Mouse (Mus musculus) midbrain, embryonic 15.5 days (tissue): Measurements from ENCODE around the gene Lamp1. TPM values are rescaled to one million over a fixed set of nuclear protein-coding genes. Genes with fewer than 3 reads are reported as not detected.

Experiments used
- ATAC-seq: fragments of 200-750 bp; cut with Nextera tagmentation; replicated peaks from 2 replicates; pipeline ENCODE4 v1.8.0; 2017; ENCODE audit warnings: moderate TSS enrichment
- H3K27ac ChIP-seq: fragments of 300-500 bp; sonication (generic); 2 replicates; pipeline ENCODE4 v1.5.1; 2015; ENCODE audit warnings: mild to moderate bottlenecking, inconsistent platforms
- H3K27me3 ChIP-seq: fragments of 300-500 bp; sonication (generic); replicated peaks from 2 replicates; pipeline ENCODE4 v1.6.1; 2015; ENCODE audit warnings: inconsistent platforms
- H3K36me3 ChIP-seq: fragments of 300-500 bp; sonication (generic); replicated peaks from 2 replicates; pipeline ENCODE4 v1.6.1; 2015; ENCODE audit warnings: inconsistent platforms
- H3K4me1 ChIP-seq: fragments of 300-500 bp; sonication (generic); 2 replicates; pipeline ENCODE4 v1.6.1; 2015; ENCODE audit warnings: inconsistent platforms
- H3K4me2 ChIP-seq: fragments of 300-500 bp; sonication (generic); 2 replicates; pipeline ENCODE4 v1.6.1; 2015; ENCODE audit warnings: inconsistent platforms, mild to moderate bottlenecking, moderate library complexity
- H3K4me3 ChIP-seq: fragments of 300-500 bp; sonication (generic); 2 replicates; pipeline ENCODE4 v1.5.1; 2015; ENCODE audit warnings: mild to moderate bottlenecking, inconsistent platforms
- H3K9ac ChIP-seq: fragments of 300-500 bp; sonication (generic); 2 replicates; pipeline ENCODE4 v1.6.1; 2015; ENCODE audit warnings: mild to moderate bottlenecking, inconsistent platforms
- H3K9me3 ChIP-seq: fragments of 300-500 bp; sonication (generic); 2 replicates; pipeline ENCODE4 v1.6.1; 2016; ENCODE audit warnings: inconsistent platforms
- WGBS: fragments of 180-500 bp; shearing (Covaris S2); methylation state at CpG from one replicate; pipeline ENCODE4 v1.1.7; 2015; ENCODE audit warnings: mixed read lengths; 5-methylcytosine and 5-hydroxymethylcytosine counted together
- polyA plus RNA-seq: library from polyadenylated mRNA; unstranded; fragments of >200 nt; fragmentation: Nextera tagmentation; extraction: Ambion mirVana; gene quantifications from 2 replicates; pipeline ENCODE4 v1.2.1, GENCODE M21; 2015

Lamp1 gene
- polyA plus RNA-seq, 1 experiment from 2014 or later, result 259 TPM

DNA sequence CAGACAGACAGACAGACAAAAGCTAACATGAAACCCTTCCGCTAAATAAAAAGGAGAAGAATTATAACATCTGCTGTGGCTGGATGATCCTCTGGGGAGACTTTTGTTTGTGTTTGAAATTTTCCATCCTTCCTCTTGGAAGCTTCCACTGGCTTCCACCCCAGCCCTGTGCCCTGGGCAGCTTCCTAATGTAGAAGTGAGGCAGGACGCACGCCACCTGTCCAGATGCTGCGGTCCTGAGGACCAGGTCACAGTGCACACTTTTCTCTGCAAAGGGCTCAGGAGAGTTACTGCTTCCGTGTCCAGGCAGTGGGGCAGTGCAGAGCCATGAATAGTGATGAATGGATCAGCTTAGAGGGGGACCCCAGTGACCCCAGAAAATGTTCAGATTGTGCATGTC is 46.4 kb downstream of the Lamp1 start:
- WGBS, result 86% methylated on average over 5 of the region's 5 CpGs

GRCm38 (mm10) chr8:13206290-13206689 is 47.3 kb downstream of the Lamp1 start:
- no peak overlapping the region for H3K9ac ChIP-seq
- H3K4me3 ChIP-seq, result no peak overlapping the region
- peaks cover 13% of the 10 kb centered on the region for H3K27me3 ChIP-seq
- no peaks in the 10 kb centered on the region for H3K4me1 ChIP-seq
- H3K4me2 ChIP-seq, result no peak overlapping the region
- H3K9me3 ChIP-seq, result no peaks in the 10 kb centered on the region
- no peak overlapping the region for H3K27ac ChIP-seq
- ATAC-seq, result no peak
- no peaks in the 10 kb centered on the region for H3K36me3 ChIP-seq
- WGBS, result 46% methylated on average over 5 of the region's 5 CpGs

More for the DNA sequence above, 46.4 kb downstream of the Lamp1 start:
- Histone ChIP-seq H3K27me3 (peaks cover 15% of the 10 kb centered on the region), H3K4me1 (peaks cover 8% of the 10 kb centered on the region), H3K4me3 (no peak overlapping the region), H3K9me3 (no peaks in the 10 kb centered on the region), H3K9ac (no peak overlapping the region), H3K27ac (no peak overlapping the region), H3K4me2 (no peak overlapping the region), H3K36me3 (no peaks in the 10 kb centered on the region)
- no peak for ATAC-seq

GRCm38 (mm10) chr8:13208627-13209355 is 49.8 kb downstream of the Lamp1 start:
- no peak overlapping the region for H3K9ac ChIP-seq
- no peak overlapping the region for H3K4me2 ChIP-seq
- H3K36me3 ChIP-seq, result no peaks in the 10 kb centered on the region
- WGBS, result 48% methylated on average over 6 of the region's 6 CpGs
- H3K4me3 ChIP-seq, result no peak overlapping the region
- H3K27ac ChIP-seq, result no peak overlapping the region
- 0 out of 2 replicates have a peak, but pooled peaks cover 8% of the 10 kb centered on the region for H3K4me1 ChIP-seq
- no peaks in the 10 kb centered on the region for H3K27me3 ChIP-seq
- no peak for ATAC-seq
- H3K9me3 ChIP-seq, result no peaks in the 10 kb centered on the region

- Histone ChIP-seq H3K4me3 (no peak overlapping the region), H3K4me1 (0 out of 2 replicates have a peak, but pooled peaks cover 10% of the 10 kb centered on the region), H3K36me3 (no peaks in the 10 kb centered on the region), H3K4me2 (no peak overlapping the region), H3K9ac (no peak overlapping the region), H3K9me3 (no peaks in the 10 kb centered on the region), H3K27me3 (no peaks in the 10 kb centered on the region), H3K27ac (no peak overlapping the region)
- 56% methylated on average over 1 of the region's 1 CpGs for WGBS
- ATAC-seq, result no peak
Measured at GRCm38 (mm10) chr8:13209770-13210169, 50.8 kb downstream of the Lamp1 start.

DNA sequence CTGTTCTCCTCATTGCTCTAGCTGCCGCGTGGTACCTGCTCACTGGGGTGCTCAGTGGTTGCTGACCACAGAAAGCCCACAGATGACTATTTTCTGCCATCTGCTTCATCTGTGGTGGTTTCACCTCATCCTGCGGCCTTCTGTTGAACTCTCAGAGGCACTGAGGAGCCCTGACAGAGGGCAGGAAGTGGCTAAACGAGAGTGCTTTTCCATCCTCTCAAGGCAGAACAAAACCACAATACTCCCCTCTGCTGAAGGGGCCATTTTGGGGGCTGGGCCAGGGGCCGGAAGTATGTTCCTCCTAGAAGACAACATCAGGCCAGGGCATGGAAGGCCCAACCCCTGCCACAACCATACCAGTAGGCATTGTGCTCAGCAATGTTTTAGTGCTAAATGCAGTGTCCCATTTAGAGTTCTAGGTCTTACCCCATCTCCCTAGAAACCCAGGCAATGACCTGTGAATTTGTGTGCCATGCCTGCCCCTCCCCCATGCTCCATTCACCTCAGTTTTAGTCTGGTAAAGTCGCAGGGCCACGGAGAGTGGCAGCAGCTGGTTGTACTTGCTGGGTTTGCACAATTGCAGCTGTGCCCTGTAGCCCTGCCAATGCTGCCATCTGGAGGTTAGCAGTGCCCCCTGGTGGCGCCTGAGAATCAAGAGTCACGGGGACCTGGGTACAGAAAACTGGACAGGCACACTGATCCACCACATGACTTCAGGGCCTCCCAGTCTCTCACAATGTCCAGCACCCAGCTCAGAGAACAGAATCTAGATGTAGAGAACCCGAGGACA is 54.7 kb downstream of the Lamp1 start:
- Histone ChIP-seq H3K27me3 (no peaks in the 10 kb centered on the region), H3K4me2 (no peak overlapping the region), H3K27ac (no peak overlapping the region), H3K36me3 (no peaks in the 10 kb centered on the region), H3K4me3 (no peak overlapping the region), H3K9me3 (no peaks in the 10 kb centered on the region), H3K4me1 (0 out of 2 replicates have a peak, but pooled peaks cover 10% of the 10 kb centered on the region), H3K9ac (no peak overlapping the region)
- WGBS, result 28% methylated on average over 10 of the region's 10 CpGs
- ATAC-seq, result peak; percentile 74

DNA sequence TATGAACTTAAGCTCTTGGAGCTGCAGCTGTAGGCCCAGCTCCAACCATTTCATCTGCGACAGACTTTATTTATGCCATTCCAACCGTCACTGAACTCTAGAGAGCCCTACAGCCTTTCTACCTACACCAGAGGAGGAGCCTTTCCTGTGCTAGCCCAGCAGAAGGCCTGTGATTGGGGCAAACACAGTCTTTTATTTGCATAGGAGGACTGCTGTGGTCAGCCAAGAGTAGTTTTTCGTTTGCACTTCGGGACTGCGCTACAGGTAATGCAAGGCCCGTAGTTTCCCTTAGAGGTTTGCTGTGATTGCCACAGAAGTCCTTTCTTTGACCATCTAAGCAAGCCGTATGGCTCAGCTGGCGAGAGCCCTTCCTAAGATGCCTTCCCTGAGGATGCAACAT is 57.4 kb downstream of the Lamp1 start:
- H3K36me3 ChIP-seq, result no peaks in the 10 kb centered on the region
- ATAC-seq, result no peak
- no peaks in the 10 kb centered on the region for H3K9me3 ChIP-seq
- no peak overlapping the region for H3K9ac ChIP-seq
- WGBS, result 75% methylated on average over 8 of the region's 8 CpGs
- 0 out of 2 replicates have a peak, but pooled peaks cover 10% of the 10 kb centered on the region for H3K4me1 ChIP-seq
- no peaks in the 10 kb centered on the region for H3K27me3 ChIP-seq
- H3K4me3 ChIP-seq, result no peak overlapping the region
- no peak overlapping the region for H3K27ac ChIP-seq
- H3K4me2 ChIP-seq, result no peak overlapping the region

- 63% methylated on average over 5 of the region's 5 CpGs for WGBS
Measured at GRCm38 (mm10) chr8:13217093-13217492, 58.1 kb downstream of the Lamp1 start.

GRCm38 (mm10) chr8:13217986-13218385 is 59.0 kb downstream of the Lamp1 start:
- H3K4me1 ChIP-seq, result 0 out of 2 replicates have a peak, but pooled peaks cover 10% of the 10 kb centered on the region
- no peak overlapping the region for H3K4me3 ChIP-seq
- no peaks in the 10 kb centered on the region for H3K36me3 ChIP-seq
- no peaks in the 10 kb centered on the region for H3K9me3 ChIP-seq
- H3K27me3 ChIP-seq, result no peaks in the 10 kb centered on the region
- H3K4me2 ChIP-seq, result no peak overlapping the region
- no peak overlapping the region for H3K9ac ChIP-seq
- no peak for ATAC-seq
- H3K27ac ChIP-seq, result no peak overlapping the region

More at GRCm38 (mm10) chr8:13217093-13217492, 58.1 kb downstream of the Lamp1 start:
- H3K9ac ChIP-seq, result no peak overlapping the region
- H3K4me1 ChIP-seq, result 0 out of 2 replicates have a peak, but pooled peaks cover 10% of the 10 kb centered on the region
- H3K27ac ChIP-seq, result no peak overlapping the region
- no peaks in the 10 kb centered on the region for H3K27me3 ChIP-seq
- H3K4me3 ChIP-seq, result no peak overlapping the region
- ATAC-seq, result no peak
- no peaks in the 10 kb centered on the region for H3K9me3 ChIP-seq
- H3K4me2 ChIP-seq, result no peak overlapping the region
- no peaks in the 10 kb centered on the region for H3K36me3 ChIP-seq

DNA sequence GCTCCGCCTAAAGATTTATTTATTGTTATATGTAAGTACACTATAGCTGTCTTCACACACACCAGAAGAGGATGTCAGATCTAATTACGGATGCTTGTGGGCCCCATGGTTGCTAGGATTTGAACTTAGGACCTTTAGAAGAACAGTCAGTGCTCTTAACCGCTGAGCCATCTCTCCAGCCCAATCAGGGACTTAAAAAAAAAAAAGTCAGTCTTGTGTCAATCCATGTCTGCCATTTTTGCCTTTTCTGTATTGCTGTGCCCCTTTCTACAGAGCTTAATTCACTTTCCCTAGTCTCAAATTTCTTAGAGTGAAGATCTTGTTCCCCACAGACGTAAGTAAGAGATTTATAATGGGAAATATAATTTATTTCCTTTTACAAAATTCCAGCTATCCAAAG is 59.5 kb downstream of the Lamp1 start:
- 0 out of 2 replicates have a peak, but pooled peaks cover 5% of the 10 kb centered on the region for H3K4me1 ChIP-seq
- ATAC-seq, result no peak
- no peaks in the 10 kb centered on the region for H3K27me3 ChIP-seq
- no peaks in the 10 kb centered on the region for H3K36me3 ChIP-seq
- H3K9ac ChIP-seq, result no peak overlapping the region
- no peak overlapping the region for H3K4me2 ChIP-seq
- H3K4me3 ChIP-seq, result no peak overlapping the region
- WGBS, result 75% methylated on average over 4 of the region's 4 CpGs
- no peaks in the 10 kb centered on the region for H3K9me3 ChIP-seq
- no peak overlapping the region for H3K27ac ChIP-seq

GRCm38 (mm10) chr8:13224426-13224825 is 65.5 kb downstream of the Lamp1 start:
- no peaks in the 10 kb centered on the region for H3K9me3 ChIP-seq
- ATAC-seq, result no peak
- WGBS, result 84% methylated on average over 9 of the region's 9 CpGs
- H3K4me1 ChIP-seq, result no peaks in the 10 kb centered on the region; the same call in 1 of the 2 replicates
- H3K27ac ChIP-seq, result no peak overlapping the region
- no peaks in the 10 kb centered on the region for H3K27me3 ChIP-seq
- H3K4me2 ChIP-seq, result no peak overlapping the region
- H3K4me3 ChIP-seq, result no peak overlapping the region
- H3K36me3 ChIP-seq, result no peaks in the 10 kb centered on the region
- no peak overlapping the region for H3K9ac ChIP-seq
